Mouse (Mus musculus): Measurements from ENCODE around the gene Vangl1.
"Not testable (repeated sequence)": the region's sequence is repeated elsewhere in the genome, so short reads cannot be mapped to it uniquely, and the experiment has no call there.

DNA sequence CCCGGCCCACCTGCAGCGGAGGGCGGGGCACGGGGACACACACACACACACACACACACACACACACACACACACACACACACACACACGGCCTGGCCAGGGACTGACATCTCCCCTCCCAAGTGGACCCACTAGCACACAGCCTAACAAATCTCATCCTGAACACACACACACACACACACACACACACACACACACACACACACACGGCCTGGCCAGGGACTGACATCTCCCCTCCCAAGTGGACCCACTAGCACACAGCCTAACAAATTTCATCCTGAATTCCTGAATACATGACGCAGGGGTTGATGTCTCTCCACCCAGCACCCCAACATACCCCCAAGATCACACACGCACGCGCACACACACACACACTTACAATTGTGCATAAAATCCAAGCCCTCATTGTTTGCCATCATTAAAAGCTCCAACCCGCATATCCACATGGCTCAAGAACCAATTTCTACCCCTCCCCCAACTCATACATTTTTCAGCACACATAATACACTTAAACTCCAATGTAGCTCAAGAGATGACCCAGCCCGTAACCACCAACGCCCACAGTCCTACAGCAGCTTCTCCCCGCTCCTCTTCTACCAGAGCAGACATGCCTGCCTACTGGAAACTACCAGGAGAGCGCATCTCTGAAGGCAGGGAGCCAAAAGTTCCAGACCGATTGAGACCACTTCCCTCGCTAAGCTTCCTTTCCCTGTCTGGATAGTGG, 403 bp upstream of the Vangl1 start:
- TF ChIP-seq CTCF, EP300 (IDR thresholded peaks at IDR 0.05; ENCODE audit: low read depth): not testable (repeated sequence)

All from liver, postnatal 0 days (tissue).